Mouse (Mus musculus): ENCODE measurements around the gene Gpr119. TPM values are rescaled to one million over a fixed set of nuclear protein-coding genes. Genes with fewer than 3 reads are reported as not detected.
A peak's percentile ranks its signal among the peaks of the same experiment; 100 is the strongest.

Gpr119 gene
- polyA plus RNA-seq, 1 experiment from 2014 or later, result not detected

DNA sequence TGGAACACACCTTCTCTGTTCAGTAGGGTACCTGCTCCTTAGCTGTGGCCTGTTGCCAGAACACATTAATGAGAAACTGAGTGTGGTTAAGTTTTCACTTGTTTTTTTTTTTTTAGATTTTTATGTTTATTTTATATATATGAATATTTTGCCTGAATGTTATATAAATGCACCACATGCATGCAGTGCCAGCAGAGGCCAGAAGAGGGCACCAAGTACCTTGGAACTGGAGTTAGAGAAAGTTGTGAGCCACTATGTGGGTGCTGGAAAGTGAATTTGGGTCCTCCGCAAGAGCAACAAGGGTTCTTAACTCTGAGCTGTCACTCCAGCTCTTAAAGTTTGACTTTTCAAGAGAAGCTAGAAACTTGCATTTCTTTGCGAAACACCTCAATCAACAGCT is 30.2 kb downstream of the Gpr119 start:
- no peak overlapping the region for H3K4me3 ChIP-seq (ENCODE audit: low read length)
- H3K9ac ChIP-seq (replicated peaks; ENCODE audit: low read length), result no peak overlapping the region
- no peaks in the 10 kb centered on the region for H3K36me3 ChIP-seq (ENCODE audit: insufficient read depth, low read length)
- ATAC-seq (ENCODE audit: low FRiP score, low TSS enrichment), result no peak
- H3K27ac ChIP-seq (ENCODE audit: low read length), result no peak overlapping the region
- H3K27me3 ChIP-seq (ENCODE audit: insufficient read depth, low read length), result no peaks in the 10 kb centered on the region
- WGBS, result 92% methylated on average over 2 of the region's 2 CpGs
- no peak overlapping the region for H3K4me2 ChIP-seq (replicated peaks; ENCODE audit: low read depth, low read length)
- H3K9me3 ChIP-seq (ENCODE audit: low read length), result no peaks in the 10 kb centered on the region
- no peaks in the 10 kb centered on the region for H3K4me1 ChIP-seq (ENCODE audit: insufficient read depth, low read length)

- Histone ChIP-seq H3K9me3 (ENCODE audit: low read length) (no peaks in the 10 kb centered on the region), H3K27ac (ENCODE audit: low read length) (no peak overlapping the region), H3K4me3 (ENCODE audit: low read length) (no peak overlapping the region), H3K36me3 (ENCODE audit: insufficient read depth, low read length) (0 out of 2 replicates have a peak, but pooled peaks cover 3% of the 10 kb centered on the region), H3K9ac (replicated peaks; ENCODE audit: low read length) (no peak overlapping the region), H3K27me3 (ENCODE audit: insufficient read depth, low read length) (no peaks in the 10 kb centered on the region), H3K4me2 (replicated peaks; ENCODE audit: low read depth, low read length) (no peak overlapping the region), H3K4me1 (ENCODE audit: insufficient read depth, low read length) (no peaks in the 10 kb centered on the region)
- ATAC-seq (ENCODE audit: low FRiP score, low TSS enrichment), result no peak
- 58% methylated on average over 2 of the region's 2 CpGs for WGBS
Observed at GRCm38 (mm10) chrX:48637032-48637431, 37.2 kb downstream of the Gpr119 start.

- peak; percentile 21; the same call in 1 of the 2 replicates for ATAC-seq (ENCODE audit: low FRiP score, low TSS enrichment)
- H3K27ac ChIP-seq (ENCODE audit: low read length), result peak overlapping the region; percentile 90; the same call in 1 of the 2 replicates
- 31% methylated on average over 9 of the region's 9 CpGs for WGBS
Observed at GRCm38 (mm10) chrX:48624054-48624420, 50.2 kb downstream of the Gpr119 start.

DNA sequence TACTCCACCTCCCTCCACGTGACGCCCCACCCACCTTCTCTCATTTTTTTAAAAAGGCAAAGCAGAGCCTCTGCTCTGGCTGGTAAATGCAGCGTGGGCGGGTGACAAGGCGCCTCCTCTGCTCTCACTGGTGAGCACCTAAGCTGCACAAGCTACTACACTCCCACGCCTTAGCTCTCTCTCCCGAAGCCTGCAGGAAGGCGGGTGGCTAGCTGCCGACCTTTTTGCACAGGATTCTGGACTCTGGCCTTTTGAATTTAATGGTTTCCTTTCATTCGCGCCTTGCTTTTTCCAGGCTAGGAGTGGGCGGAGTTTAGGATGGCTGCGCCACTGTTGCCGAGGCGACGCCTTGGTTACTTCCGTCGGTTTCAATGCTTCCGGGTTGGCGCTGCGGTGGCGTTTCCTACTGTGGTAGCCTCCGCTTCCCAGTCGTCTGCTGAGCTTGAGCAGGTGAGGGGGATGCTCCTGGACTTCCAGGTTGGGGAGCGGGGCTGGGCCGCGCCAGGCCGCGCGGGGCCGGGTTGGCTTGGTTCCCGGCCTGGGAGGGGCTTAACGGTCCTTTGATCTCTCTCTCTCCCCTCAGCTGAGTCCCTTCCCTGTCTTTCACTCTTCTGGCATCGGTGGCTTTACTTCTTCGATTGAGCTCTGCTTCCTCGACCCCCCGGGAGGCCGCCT is 50.8 kb downstream of the Gpr119 start, which contains the start of gene Slc25a14:
Gene Slc25a14 (plus strand): TSS at position 35 of the 675 bp plus-strand sequence.
- H3K36me3 ChIP-seq (ENCODE audit: insufficient read depth, low read length), result no peaks in the 10 kb centered on the region
- WGBS, result 28% methylated on average over 38 of the region's 38 CpGs
- ATAC-seq (ENCODE audit: low FRiP score, low TSS enrichment), result peak; percentile 97

More at GRCm38 (mm10) chrX:48624054-48624420, 50.2 kb downstream of the Gpr119 start:
- H3K4me3 ChIP-seq (ENCODE audit: low read length), result peak overlapping the region; percentile 66
- peak overlapping the region; percentile 68 for H3K9ac ChIP-seq (replicated peaks; ENCODE audit: low read length)
- no peaks in the 10 kb centered on the region for H3K27me3 ChIP-seq (ENCODE audit: insufficient read depth, low read length)
- no peaks in the 10 kb centered on the region for H3K4me1 ChIP-seq (ENCODE audit: insufficient read depth, low read length)
- no peaks in the 10 kb centered on the region for H3K36me3 ChIP-seq (ENCODE audit: insufficient read depth, low read length)
- no peaks in the 10 kb centered on the region for H3K9me3 ChIP-seq (ENCODE audit: low read length)
- H3K4me2 ChIP-seq (replicated peaks; ENCODE audit: low read depth, low read length), result peak overlapping the region; percentile 59

GRCm38 (mm10) chrX:48623049-48623378 is 51.3 kb downstream of the Gpr119 start:
- peak overlapping the region; percentile 90 for H3K27ac ChIP-seq (ENCODE audit: low read length)
- H3K9me3 ChIP-seq (ENCODE audit: low read length), result no peaks in the 10 kb centered on the region
- peak overlapping the region; percentile 66 for H3K4me3 ChIP-seq (ENCODE audit: low read length)
- H3K27me3 ChIP-seq (ENCODE audit: insufficient read depth, low read length), result no peaks in the 10 kb centered on the region
- peak overlapping the region; percentile 60 for H3K9ac ChIP-seq (replicated peaks; ENCODE audit: low read length)
- WGBS, result 39% methylated on average over 4 of the region's 4 CpGs
- no peak for ATAC-seq (ENCODE audit: low FRiP score, low TSS enrichment)
- no peaks in the 10 kb centered on the region for H3K36me3 ChIP-seq (ENCODE audit: insufficient read depth, low read length)
- peak overlapping the region; percentile 59 for H3K4me2 ChIP-seq (replicated peaks; ENCODE audit: low read depth, low read length)
- H3K4me1 ChIP-seq (ENCODE audit: insufficient read depth, low read length), result no peaks in the 10 kb centered on the region

More for the DNA sequence above, 50.8 kb downstream of the Gpr119 start, which contains the start of gene Slc25a14:
- H3K4me2 ChIP-seq (replicated peaks; ENCODE audit: low read depth, low read length), result peak within 1 kb of the TSS; percentile 59
- H3K9me3 ChIP-seq (ENCODE audit: low read length), result no peaks in the 10 kb centered on the region
- no peaks in the 10 kb centered on the region for H3K27me3 ChIP-seq (ENCODE audit: insufficient read depth, low read length)
- peak within 1 kb of the TSS; percentile 68 for H3K9ac ChIP-seq (replicated peaks; ENCODE audit: low read length)
- H3K27ac ChIP-seq (ENCODE audit: low read length), result peak within 1 kb of the TSS; percentile 90
- no peaks in the 10 kb centered on the region for H3K4me1 ChIP-seq (ENCODE audit: insufficient read depth, low read length)
- H3K4me3 ChIP-seq (ENCODE audit: low read length), result peak within 1 kb of the TSS; percentile 66

Small RNA genes within 50 kb of the gene (microRNA-seq; reads per million reads assigned to microRNA genes)
- not detected for gene Gm27828

Other genes with a start within 250 kb of the Gpr119 start
- gene Elf4, start 211.3 kb downstream of the Gpr119 start, polyA plus RNA-seq (2015; fragmentation: Nextera tagmentation; extraction: Ambion mirVana), result 5.1 and 5.8 TPM in 2 replicates
- 105 and 106 TPM in 2 replicates for gene Aifm1, start 160.9 kb downstream of the Gpr119 start, polyA plus RNA-seq (2015; fragmentation: Nextera tagmentation; extraction: Ambion mirVana)
- 2.3 TPM in 2 replicates for gene Rab33a, start 155.2 kb downstream of the Gpr119 start, polyA plus RNA-seq (2015; fragmentation: Nextera tagmentation; extraction: Ambion mirVana)
- 11.1 and 13.7 TPM in 2 replicates for gene Zfp280c, start 80.0 kb downstream of the Gpr119 start, polyA plus RNA-seq (2015; fragmentation: Nextera tagmentation; extraction: Ambion mirVana)
- 15.7 TPM in 2 replicates for gene Slc25a14, start 51.1 kb downstream of the Gpr119 start, polyA plus RNA-seq (2015; fragmentation: Nextera tagmentation; extraction: Ambion mirVana)
- gene Rbmx2, start 20.5 kb upstream of the Gpr119 start, polyA plus RNA-seq (2015; fragmentation: Nextera tagmentation; extraction: Ambion mirVana), result 20.7 and 22.0 TPM in 2 replicates
- not detected in 2 replicates for gene Gm595, start 203.2 kb upstream of the Gpr119 start, polyA plus RNA-seq (2015; fragmentation: Nextera tagmentation; extraction: Ambion mirVana)